Mouse (Mus musculus) gastrocnemius, postnatal 25 days (tissue): ENCODE results near the gene Ebi3. TPM values are rescaled to one million over a fixed set of nuclear protein-coding genes. Genes with fewer than 3 reads are reported as not detected.
"Not testable (repeated sequence)": the region's sequence is repeated elsewhere in the genome, so short reads cannot be mapped to it uniquely, and the experiment has no call there.

Source experiments
- DNase-seq: peaks from one replicate; pipeline ENCODE4 v3.0.0; 2022
- long read RNA-seq, 2 experiments: library from polyadenylated mRNA; stranded (forward); transcript quantifications; one replicate each; pipeline ENCODE4 v2.0.0; 2021
- total RNA-seq, 2 experiments: library from RNA; stranded (reverse); gene quantifications; 1 replicate in 1 of 2; 2 replicates in 1 of 2; pipeline ENCODE4 v1.2.3; 2021

Ebi3 gene
- total RNA-seq, result under 1 TPM in 1 of 2 experiments, not detected in 1; 0.31 TPM
- long read RNA-seq, experiment 1, result 0 reads
- long read RNA-seq, experiment 2, result 0 reads

DNA sequence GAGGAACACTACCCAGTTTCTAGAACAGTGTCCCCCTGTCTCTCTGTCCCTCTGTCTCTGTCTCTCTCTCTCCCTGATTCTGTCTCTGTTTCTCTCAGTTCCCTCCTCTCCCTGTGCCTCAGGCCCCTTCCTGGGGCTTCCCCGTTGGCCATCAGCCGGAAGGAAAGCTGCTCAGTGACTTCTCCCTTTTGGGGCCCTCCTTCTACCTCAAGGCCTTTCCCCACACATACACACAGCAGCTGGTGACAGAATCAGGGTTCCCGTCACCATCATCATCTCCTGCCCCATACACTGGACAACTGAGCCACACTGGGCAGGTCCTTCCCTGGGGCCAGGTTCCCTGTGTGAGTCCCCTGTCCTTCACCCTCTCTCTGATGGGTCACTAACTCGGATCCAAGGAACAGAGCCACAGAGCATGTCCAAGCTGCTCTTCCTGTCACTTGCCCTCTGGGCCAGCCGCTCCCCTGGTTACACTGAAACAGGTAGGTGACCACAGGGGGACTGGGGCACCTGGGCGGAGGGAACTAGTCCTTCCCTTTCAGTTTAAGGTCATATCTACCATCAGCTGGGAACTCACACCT is at the start of gene Ebi3:
Ebi3 (plus strand) TSS at position 194 of the 581 bp plus-strand sequence.
- no peak for DNase-seq

DNA sequence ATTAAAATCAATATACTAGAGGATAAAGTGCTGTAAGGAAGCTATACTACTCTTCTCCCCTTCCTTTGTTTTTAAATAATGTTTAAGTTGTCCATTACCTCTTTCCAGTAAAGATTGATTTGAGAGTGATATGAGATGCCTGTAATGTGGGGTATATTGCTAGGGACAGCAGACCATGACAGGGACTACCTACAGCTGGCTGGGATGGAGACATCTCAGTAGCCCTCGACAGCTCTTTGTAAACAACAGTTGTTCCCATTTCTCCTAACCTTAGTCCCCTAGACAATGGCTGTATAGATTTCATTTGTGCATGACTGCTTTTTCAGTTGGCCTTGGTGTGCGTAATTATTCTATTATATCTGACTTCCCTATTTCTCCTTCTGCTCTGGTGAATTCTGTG is 49.4 kb upstream of the Ebi3 start:
- no peak for DNase-seq

- no peak for DNase-seq
These were observed 48.8 kb upstream of the Ebi3 start for GRCm38 (mm10) chr17:55903687-55904086.

DNA sequence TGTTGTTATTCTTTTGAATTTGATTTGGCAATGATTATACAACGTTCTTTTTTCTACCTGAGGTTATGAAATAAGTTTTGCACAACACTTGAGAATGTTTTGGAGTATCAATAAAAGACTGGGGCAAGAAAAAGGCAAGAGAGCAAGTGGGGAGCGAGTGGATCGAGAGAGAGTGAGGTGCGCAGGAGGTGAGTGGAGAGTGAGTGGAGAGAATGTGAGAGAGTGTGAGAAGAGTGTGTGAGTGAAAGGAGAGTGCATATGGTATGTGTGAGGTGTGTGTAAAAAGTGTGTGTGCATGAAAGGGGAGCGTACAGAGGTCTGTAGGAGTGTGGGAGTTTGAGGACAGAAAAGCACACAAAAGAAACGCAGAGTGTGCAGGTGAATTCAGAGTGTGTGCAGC is 48.3 kb upstream of the Ebi3 start:
- no peak for DNase-seq

- DNase-seq, result no peak
These were observed 45.8 kb upstream of the Ebi3 start for GRCm38 (mm10) chr17:55906669-55907068.

DNA sequence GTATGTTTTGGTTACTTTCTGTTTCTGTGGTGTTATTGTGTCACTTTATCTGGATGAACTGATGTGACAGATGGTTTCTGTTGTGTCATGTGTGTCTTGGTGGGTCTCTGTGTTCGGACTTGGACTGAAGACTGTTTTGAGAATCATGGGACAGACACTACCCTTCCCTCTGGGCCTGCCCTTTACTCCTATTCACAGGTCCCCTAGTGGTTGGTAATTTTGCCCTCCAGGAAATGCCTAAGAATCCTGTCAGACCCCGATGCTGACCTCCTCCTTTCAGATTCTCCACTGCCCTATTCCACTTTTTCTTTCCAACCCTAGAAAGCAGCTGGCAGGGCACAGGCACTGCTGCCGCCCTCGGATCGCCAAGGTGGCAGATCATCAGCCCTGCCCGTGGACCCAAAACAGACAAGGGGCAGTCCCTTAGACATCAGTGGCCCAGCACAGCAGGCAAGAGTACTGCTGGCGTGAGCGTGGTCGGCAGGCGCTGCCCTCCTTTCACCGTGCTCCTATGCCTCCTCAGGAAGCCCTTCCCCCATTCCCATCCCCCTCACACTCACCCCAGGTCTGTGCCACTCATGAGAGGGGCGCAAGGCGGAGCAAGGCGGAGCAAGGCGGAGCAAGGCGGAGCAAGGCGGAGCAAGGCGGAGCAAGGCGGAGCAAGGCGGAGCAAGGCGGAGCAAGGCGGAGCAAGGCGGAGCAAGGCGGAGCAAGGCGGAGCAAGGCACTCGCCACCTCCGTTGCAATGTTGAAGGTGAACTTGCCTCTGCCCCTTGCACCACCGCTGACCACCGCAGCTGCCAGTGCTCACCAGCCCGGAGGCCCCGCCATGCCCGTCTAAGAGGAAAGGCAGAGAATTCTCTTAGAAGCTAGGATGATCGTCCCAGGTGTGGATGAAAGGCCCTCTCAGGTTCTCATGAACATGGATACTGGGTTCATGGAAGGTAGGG is 20.6 kb upstream of the Ebi3 start:
- peak; percentile 29 for DNase-seq

DNA sequence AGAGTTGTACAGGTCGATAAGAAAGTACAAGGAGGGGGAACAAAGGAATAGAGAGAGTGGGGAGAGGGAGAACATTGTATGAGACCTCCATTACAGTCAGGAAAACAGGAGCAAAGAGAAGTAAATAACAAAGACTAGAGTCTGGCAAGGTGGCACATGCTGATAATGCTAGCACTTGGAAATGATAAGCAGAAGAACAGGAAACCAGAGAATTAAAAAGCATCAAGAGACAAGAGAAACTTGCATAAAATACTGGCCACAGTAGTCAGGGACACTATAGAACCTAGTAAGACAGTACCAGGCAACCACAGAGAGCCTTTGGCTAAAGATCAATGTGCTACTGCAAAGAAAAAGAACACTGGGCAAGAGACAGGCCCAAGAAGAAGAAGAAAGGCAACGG is 19.8 kb upstream of the Ebi3 start:
- no peak for DNase-seq

- no peak for DNase-seq
These were observed 19.2 kb upstream of the Ebi3 start for GRCm38 (mm10) chr17:55933191-55933590.

DNA sequence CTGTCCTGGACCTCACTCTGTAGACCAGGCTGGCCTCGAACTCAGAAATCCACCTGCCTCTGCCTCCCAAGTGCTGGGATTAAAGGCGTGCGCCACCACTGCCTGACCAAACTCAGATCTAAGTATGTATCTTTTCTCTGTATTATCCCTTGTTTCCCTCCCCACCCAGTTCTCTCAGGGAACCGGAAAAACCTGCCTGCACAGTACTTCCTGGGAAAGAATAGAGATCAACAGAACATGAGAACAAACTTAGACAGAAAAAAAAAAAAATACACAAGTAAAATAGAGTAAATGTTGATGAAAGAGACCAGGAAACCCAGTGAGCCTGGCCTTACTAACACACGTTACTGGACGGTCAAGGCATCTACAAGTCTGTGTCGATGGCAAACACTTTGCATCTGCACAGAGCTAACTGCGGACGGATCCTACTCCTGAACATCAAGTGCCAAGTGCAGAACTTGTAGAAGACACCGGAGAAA is 8.0 kb upstream of the Ebi3 start:
- not testable (repeated sequence) for DNase-seq

DNA sequence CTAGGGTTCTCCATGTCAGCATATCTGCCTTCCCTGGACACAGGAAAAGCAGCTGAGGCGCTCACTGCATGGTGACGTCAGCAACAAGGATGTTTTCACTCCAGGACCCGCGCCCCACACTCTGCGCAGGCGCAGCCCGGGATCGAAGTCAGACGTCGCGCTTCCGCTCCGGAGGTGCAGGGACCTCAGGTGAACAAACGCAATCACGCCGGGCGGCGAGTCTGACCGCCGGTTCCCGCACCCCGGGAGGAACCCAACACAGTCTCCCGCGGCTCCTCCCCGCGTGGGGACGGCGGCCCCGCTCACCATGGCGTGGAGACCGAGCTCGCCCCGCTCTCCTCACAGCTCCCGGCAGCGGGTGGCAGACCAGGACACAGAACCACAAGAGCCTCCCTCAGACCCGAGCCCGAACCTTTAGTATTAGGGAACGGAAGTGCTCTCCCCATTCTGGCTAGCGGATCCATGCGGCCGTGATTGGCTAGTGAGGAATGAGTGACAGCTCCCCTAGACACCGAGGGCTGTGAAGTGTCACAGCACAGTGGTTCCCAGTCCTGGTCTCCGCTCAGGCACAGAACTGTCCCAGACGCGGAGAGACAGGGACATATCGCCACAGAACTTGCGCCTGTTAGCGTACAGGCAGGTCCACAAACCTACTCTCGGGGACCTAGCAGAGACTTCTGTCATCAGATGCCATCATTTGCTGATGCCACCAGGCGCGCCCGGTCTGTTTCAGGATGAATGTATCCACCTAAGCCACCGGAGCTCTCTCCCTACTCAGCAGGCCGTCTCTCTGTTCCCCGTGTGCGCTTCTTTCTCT is 7.4 kb upstream of the Ebi3 start:
- DNase-seq, result peak; percentile 92

DNA sequence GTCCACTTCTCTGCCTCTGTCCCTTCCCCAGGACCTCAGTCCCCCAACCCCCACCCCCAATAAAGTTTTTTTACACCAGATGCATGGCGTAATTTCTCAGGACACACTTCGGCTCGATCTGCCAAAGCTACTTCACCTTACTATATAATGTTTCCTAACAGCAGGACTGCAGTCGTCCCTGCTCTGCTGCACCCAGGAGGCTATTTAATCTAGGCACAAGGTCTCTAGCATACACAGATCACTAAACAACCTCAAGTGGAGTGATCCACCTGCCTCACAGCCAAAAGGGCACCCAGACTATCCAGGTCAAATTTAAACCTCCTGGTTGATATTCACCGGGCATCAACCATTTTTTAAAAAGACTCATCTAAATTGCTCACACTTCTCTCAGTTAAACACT is 6.7 kb upstream of the Ebi3 start:
- no peak for DNase-seq

GRCm38 (mm10) chr17:55948647-55949046 is 3.8 kb upstream of the Ebi3 start:
- no peak for DNase-seq

DNA sequence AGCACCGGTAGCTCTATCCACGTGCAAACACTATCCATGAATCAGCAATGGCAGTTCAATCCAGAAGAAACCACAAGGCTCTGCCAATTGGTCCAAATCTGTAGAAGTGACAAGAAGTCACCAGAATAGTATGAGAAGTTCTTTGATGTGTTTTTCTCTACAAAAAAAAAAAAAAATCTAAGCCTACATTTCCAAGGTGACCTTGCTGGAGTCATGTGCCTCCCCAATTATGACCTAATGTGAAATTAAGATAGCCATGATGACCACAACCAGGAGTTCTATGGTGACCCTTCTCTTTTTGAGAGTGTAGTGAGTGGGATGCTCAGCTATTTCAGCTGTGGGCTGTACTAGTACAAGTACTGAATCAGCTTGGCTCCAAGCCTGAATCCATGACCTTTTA is 3.0 kb upstream of the Ebi3 start, which contains the start of gene Zfp119b:
Zfp119b (minus strand) TSS at position 101 of the 400 bp plus-strand sequence.
- DNase-seq, result no peak

- no peak for DNase-seq
These were observed 1.8 kb upstream of the Ebi3 start for GRCm38 (mm10) chr17:55950601-55951000.

GRCm38 (mm10) chr17:55952041-55952440 is 399 bp upstream of the Ebi3 start:
- DNase-seq, result no peak

DNA sequence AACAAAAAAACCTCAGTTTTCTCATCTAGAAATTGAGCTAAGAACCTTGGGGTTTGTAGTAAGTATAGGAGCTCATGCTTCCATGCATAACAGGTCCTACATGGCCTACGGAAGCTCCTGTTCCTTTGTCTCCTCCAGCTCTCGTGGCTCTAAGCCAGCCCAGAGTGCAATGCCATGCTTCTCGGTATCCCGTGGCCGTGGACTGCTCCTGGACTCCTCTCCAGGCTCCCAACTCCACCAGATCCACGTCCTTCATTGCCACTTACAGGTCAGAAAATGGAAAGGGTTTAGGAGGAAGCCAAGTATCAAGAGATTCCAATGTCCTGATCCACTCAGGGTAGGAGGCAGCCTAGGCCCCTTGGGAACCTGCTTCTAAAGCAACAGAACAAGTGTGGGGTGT is 1.3 kb downstream of the Ebi3 start:
- no peak for DNase-seq

DNA sequence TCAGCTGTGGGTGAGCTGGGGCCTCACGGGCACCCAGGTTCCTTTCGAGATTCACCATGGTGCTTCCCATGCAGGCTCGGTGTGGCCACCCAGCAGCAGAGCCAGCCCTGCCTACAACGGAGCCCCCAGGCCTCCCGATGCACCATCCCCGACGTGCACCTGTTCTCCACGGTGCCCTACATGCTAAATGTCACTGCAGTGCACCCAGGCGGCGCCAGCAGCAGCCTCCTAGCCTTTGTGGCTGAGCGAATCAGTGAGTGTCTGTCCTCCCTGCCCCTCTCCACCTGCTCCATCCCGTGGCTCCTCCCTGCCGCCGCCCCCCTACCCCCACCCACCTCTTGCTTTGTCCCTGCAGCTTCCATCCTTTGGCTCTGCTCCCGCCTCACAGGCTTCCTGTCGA is 1.8 kb downstream of the Ebi3 start:
- DNase-seq, result no peak

DNA sequence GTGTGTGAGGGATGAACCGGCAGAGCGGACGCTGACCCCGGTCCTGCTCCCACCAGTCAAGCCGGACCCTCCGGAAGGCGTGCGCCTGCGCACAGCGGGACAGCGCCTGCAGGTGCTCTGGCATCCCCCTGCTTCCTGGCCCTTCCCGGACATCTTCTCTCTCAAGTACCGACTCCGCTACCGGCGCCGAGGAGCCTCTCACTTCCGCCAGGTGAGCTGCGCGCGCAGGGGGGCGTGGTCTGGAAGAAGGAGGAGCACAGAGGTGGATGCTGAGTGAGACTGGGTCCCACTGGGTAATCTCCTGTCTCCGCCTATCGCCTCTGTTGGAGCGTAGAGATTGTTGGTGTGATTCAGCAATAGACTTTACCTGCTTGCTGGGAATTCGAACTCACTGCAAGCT is 3.7 kb downstream of the Ebi3 start:
- DNase-seq, result no peak

- no peak for DNase-seq
These were observed 4.2 kb downstream of the Ebi3 start for GRCm38 (mm10) chr17:55956591-55956990.

DNA sequence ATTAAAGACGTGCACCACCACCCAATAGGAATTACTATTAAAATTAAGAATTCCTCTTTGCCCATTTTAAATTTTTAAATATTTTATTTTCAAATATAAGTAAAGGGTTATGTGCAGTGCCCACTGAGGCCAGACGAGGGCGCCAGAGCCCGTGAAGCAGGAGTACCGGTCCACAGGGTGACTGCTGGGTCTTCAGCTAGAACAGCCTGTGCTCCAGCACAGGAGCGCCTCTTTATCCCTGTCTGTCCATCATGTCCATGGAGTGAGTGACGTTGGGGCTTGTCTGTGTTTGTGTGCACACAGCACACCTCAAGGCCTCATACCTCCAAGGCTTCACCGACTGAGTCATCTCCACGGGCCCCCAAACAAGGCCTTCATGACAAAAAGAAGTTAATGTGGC is 4.7 kb downstream of the Ebi3 start:
- DNase-seq, result no peak

GRCm38 (mm10) chr17:55957726-55958583 is 5.5 kb downstream of the Ebi3 start:
- DNase-seq, result no peak

DNA sequence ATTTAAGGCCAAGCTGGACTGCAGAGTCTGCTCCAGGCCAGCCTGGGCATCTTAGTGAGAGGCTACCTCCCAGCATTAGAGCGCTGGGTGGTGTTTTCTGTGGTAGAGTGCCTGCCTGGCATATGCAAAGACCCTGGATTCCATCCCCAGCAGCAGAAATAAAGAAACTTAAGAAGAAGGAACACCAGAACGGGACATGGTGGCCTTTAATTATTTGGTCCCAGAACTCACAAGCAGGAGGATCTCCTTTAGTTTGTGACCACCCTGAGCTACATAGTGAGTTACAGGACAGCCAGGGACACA is 6.1 kb downstream of the Ebi3 start:
- no peak for DNase-seq
